Mouse (Mus musculus): ENCODE measurements around the gene Depp1. TPM values are rescaled to one million over a fixed set of nuclear protein-coding genes. Genes with fewer than 3 reads are reported as not detected.
A peak's percentile ranks its signal among the peaks of the same experiment; 100 is the strongest.
"Not testable (repeated sequence)": the region's sequence is repeated elsewhere in the genome, so short reads cannot be mapped to it uniquely, and the experiment has no call there.

Gene Depp1
- total RNA-seq (2021): 67.4 and 88.3 TPM in 2 replicates
- long read RNA-seq, experiment 1, transcript Depp1-202 (2 exons, 1,317 nt): minor isoform, 7 of 49 reads
- long read RNA-seq, experiment 1, transcript Depp1-201 (2 exons, 1,339 nt): major isoform, 36 of 49 reads
- long read RNA-seq, experiment 1, partial matches to known transcripts: 6 of 49 reads
- long read RNA-seq, experiment 1, other reads (novel, unspliced or antisense): 0 of 49 reads
- long read RNA-seq, experiment 2, transcript Depp1-201 (2 exons, 1,339 nt): major isoform, 43 of 60 reads
- long read RNA-seq, experiment 2, transcript Depp1-202 (2 exons, 1,317 nt): minor isoform, 14 of 60 reads
- long read RNA-seq, experiment 2, partial matches to known transcripts: 0 of 60 reads
- long read RNA-seq, experiment 2, other reads (novel, unspliced or antisense): 3 of 60 reads

GRCm38 (mm10) chr6:116650406-116650805, at the start of gene Depp1:
TSS of gene Depp1 (plus strand) at chr6:116650609.
- peak; percentile 68 for DNase-seq

GRCm38 (mm10) chr6:116600969-116601368, 49.4 kb upstream of the Depp1 start:
- not testable (repeated sequence) for DNase-seq

- no peak for DNase-seq
Measured at GRCm38 (mm10) chr6:116607230-116607629, 43.2 kb upstream of the Depp1 start.

- no peak for DNase-seq
Measured at GRCm38 (mm10) chr6:116615719-116616118, 34.7 kb upstream of the Depp1 start.

GRCm38 (mm10) chr6:116618073-116618472, 32.3 kb upstream of the Depp1 start:
- no peak for DNase-seq

- DNase-seq: no peak
Measured at GRCm38 (mm10) chr6:116621318-116622023, 28.9 kb upstream of the Depp1 start.

GRCm38 (mm10) chr6:116626417-116626816, 24.0 kb upstream of the Depp1 start:
- not testable (repeated sequence) for DNase-seq

GRCm38 (mm10) chr6:116628095-116628494, 22.3 kb upstream of the Depp1 start:
- DNase-seq: no peak

GRCm38 (mm10) chr6:116628539-116629171, 21.8 kb upstream of the Depp1 start, which contains the start of gene Zfp422:
TSS of gene Zfp422 (minus strand) at chr6:116628999.
- peak; percentile 81 for DNase-seq

GRCm38 (mm10) chr6:116629766-116630165, 20.6 kb upstream of the Depp1 start:
- DNase-seq: no peak

GRCm38 (mm10) chr6:116632129-116632528, 18.3 kb upstream of the Depp1 start:
- DNase-seq: peak; percentile 87

- DNase-seq: no peak
Measured at GRCm38 (mm10) chr6:116633741-116634695, 16.4 kb upstream of the Depp1 start.

- peak; percentile 81 for DNase-seq
Measured at GRCm38 (mm10) chr6:116635251-116636180, 14.9 kb upstream of the Depp1 start.

- no peak for DNase-seq
Measured at GRCm38 (mm10) chr6:116636581-116637235, 13.7 kb upstream of the Depp1 start.

GRCm38 (mm10) chr6:116637496-116637895, 12.9 kb upstream of the Depp1 start:
- peak; percentile 49 for DNase-seq

- no peak for DNase-seq
Measured at GRCm38 (mm10) chr6:116638871-116639270, 11.5 kb upstream of the Depp1 start.

- no peak for DNase-seq
Measured at GRCm38 (mm10) chr6:116639663-116640062, 10.7 kb upstream of the Depp1 start.

- DNase-seq: no peak
Measured at GRCm38 (mm10) chr6:116642942-116643341, 7.5 kb upstream of the Depp1 start.

- no peak for DNase-seq
Measured at GRCm38 (mm10) chr6:116643881-116644280, 6.5 kb upstream of the Depp1 start.

- DNase-seq: no peak
Measured at GRCm38 (mm10) chr6:116644335-116644734, 6.1 kb upstream of the Depp1 start.
